Mouse (Mus musculus) E14TG2a.4 (cell line): ENCODE data around the gene Cadm1.

Experiments used
- H3K27me3 ChIP-seq: 2 replicates; pipeline ENCODE4 v1.6.1; 2014; ENCODE audit warnings: low read length, control low read depth; ENCODE audit not compliant: insufficient read depth
- H3K36me3 ChIP-seq: 2 replicates; pipeline ENCODE4 v1.6.1; 2014; ENCODE audit warnings: low read length, control low read depth; ENCODE audit not compliant: insufficient read depth
- H3K4me1 ChIP-seq: replicated peaks from 2 replicates; pipeline ENCODE4 v1.6.1; 2014; ENCODE audit warnings: low read depth, low read length, control low read depth
- H3K4me3 ChIP-seq: replicated peaks from 2 replicates; pipeline ENCODE4 v1.5.1; 2014; ENCODE audit warnings: mild to moderate bottlenecking, low read length
- H3K9me3 ChIP-seq: 2 replicates; pipeline ENCODE4 v1.6.1; 2014; ENCODE audit warnings: low read length, control low read depth
- CTCF ChIP-seq: conservative IDR thresholded peaks from 2 replicates; pipeline ENCODE4 v1.5.1; 2014; ENCODE audit warnings: low read length
- NANOG ChIP-seq: IDR thresholded peaks from 2 replicates; pipeline ENCODE4 v1.6.1; 2014; ENCODE audit warnings: borderline replicate concordance, low read length, mixed read lengths
- POU5F1 ChIP-seq: IDR thresholded peaks from 2 replicates; pipeline ENCODE4 v1.6.1; 2014; ENCODE audit warnings: low read length, borderline replicate concordance

Gene Cadm1

GRCm38 (mm10) chr9:47624565-47625520 is 94.9 kb downstream of the Cadm1 start:
- Histone ChIP-seq H3K36me3 (no peaks in the 10 kb centered on the region), H3K4me1 (peaks cover 17% of the 10 kb centered on the region), H3K9me3 (0 out of 2 replicates have a peak, but pooled peaks cover 6% of the 10 kb centered on the region), H3K27me3 (no peaks in the 10 kb centered on the region), H3K4me3 (no peak overlapping the region)
- TF ChIP-seq POU5F1 (no peak), CTCF (no peak), NANOG (no peak)

GRCm38 (mm10) chr9:47625621-47626210 is 95.7 kb downstream of the Cadm1 start:
- TF ChIP-seq CTCF, result no peak
- no peak for TF ChIP-seq POU5F1
- no peak for TF ChIP-seq NANOG
- H3K27me3 ChIP-seq, result no peaks in the 10 kb centered on the region
- peaks cover 17% of the 10 kb centered on the region for H3K4me1 ChIP-seq
- H3K9me3 ChIP-seq, result 0 out of 2 replicates have a peak, but pooled peaks cover 6% of the 10 kb centered on the region
- no peaks in the 10 kb centered on the region for H3K36me3 ChIP-seq
- H3K4me3 ChIP-seq, result no peak overlapping the region

- peaks cover 12% of the 10 kb centered on the region for H3K4me1 ChIP-seq
- H3K9me3 ChIP-seq, result 0 out of 2 replicates have a peak, but pooled peaks cover 6% of the 10 kb centered on the region
Measured at GRCm38 (mm10) chr9:47627966-47628365, 98.0 kb downstream of the Cadm1 start.

GRCm38 (mm10) chr9:47628550-47628949 is 98.6 kb downstream of the Cadm1 start:
- H3K9me3 ChIP-seq, result 0 out of 2 replicates have a peak, but pooled peaks cover 6% of the 10 kb centered on the region
- no peaks in the 10 kb centered on the region for H3K36me3 ChIP-seq
- no peaks in the 10 kb centered on the region for H3K27me3 ChIP-seq
- TF ChIP-seq CTCF, result no peak
- TF ChIP-seq POU5F1, result no peak
- no peak for TF ChIP-seq NANOG
- H3K4me3 ChIP-seq, result no peak overlapping the region
- H3K4me1 ChIP-seq, result peaks cover 16% of the 10 kb centered on the region

More at GRCm38 (mm10) chr9:47627966-47628365, 98.0 kb downstream of the Cadm1 start:
- Histone ChIP-seq H3K27me3 (no peaks in the 10 kb centered on the region), H3K36me3 (no peaks in the 10 kb centered on the region), H3K4me3 (no peak overlapping the region)
- no peak for TF ChIP-seq POU5F1
- TF ChIP-seq CTCF, result no peak
- no peak for TF ChIP-seq NANOG

- TF ChIP-seq POU5F1 (no peak), CTCF (no peak), NANOG (no peak)
- Histone ChIP-seq H3K36me3 (peaks cover 11% of the 10 kb centered on the region; the same call in 1 of the 2 replicates), H3K4me3 (no peak overlapping the region), H3K4me1 (peaks cover 15% of the 10 kb centered on the region), H3K9me3 (no peaks in the 10 kb centered on the region), H3K27me3 (no peaks in the 10 kb centered on the region)
Measured at GRCm38 (mm10) chr9:47634695-47635094, 104.7 kb downstream of the Cadm1 start.

GRCm38 (mm10) chr9:47642663-47643062 is 112.7 kb downstream of the Cadm1 start:
- Histone ChIP-seq H3K4me1 (0 out of 2 replicates have a peak, but pooled peaks cover 4% of the 10 kb centered on the region), H3K4me3 (no peak overlapping the region), H3K27me3 (no peaks in the 10 kb centered on the region), H3K36me3 (no peaks in the 10 kb centered on the region), H3K9me3 (no peaks in the 10 kb centered on the region)
- no peak for TF ChIP-seq CTCF
- no peak for TF ChIP-seq POU5F1
- TF ChIP-seq NANOG, result no peak

- Histone ChIP-seq H3K9me3 (no peaks in the 10 kb centered on the region), H3K4me3 (no peak overlapping the region), H3K4me1 (peaks cover 14% of the 10 kb centered on the region), H3K36me3 (no peaks in the 10 kb centered on the region), H3K27me3 (no peaks in the 10 kb centered on the region)
- no peak for TF ChIP-seq CTCF
- TF ChIP-seq POU5F1, result no peak
- no peak for TF ChIP-seq NANOG
Measured at GRCm38 (mm10) chr9:47645056-47645455, 115.1 kb downstream of the Cadm1 start.

- TF ChIP-seq CTCF (no peak), POU5F1 (no peak), NANOG (no peak)
- Histone ChIP-seq H3K4me3 (no peak overlapping the region), H3K4me1 (peaks cover 13% of the 10 kb centered on the region), H3K9me3 (no peaks in the 10 kb centered on the region), H3K27me3 (no peaks in the 10 kb centered on the region), H3K36me3 (no peaks in the 10 kb centered on the region)
Measured at GRCm38 (mm10) chr9:47651431-47651830, 121.5 kb downstream of the Cadm1 start.
